Mouse (Mus musculus): ENCODE data around the gene C1qtnf5.
A peak's percentile ranks its signal among the peaks of the same experiment; 100 is the strongest.

The C1qtnf5 gene

DNA sequence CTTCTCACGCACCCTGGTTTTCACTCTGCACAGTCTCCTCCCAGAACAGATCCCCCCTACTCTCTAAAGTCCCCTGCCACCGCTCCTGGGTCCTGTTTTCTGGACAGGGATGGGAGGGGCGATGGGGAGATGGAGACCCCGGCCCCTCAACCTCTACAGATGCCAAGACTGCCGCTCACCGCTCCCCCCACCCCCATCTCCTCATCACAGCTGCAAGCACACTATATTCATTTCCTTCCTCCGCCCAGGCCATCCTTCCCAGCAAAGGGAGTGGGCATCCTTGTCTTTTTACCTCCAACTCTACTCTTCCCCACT is 24.2 kb downstream of the C1qtnf5 start:
- DNase-seq (ENCODE audit: low spot score in 2 of 2), result no peak

DNA sequence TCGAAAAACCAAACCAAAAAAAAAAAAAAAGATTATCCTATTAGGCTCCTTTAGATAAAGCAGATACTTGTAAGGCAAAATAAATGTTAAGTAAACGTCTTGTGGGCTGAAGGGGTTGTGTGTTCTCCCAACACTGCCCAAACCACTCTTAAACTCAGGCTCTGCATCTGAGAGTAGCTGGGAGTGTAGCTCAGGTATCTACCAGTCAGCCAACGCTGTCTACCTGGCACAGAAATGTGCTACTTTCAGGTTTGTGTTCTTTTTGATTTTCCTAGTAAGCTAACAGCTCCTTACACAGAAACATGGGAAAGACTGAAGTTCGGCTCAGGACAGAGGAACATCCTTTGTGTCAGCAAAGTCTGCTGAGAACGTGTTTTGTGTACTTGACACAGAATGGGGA is 25.2 kb downstream of the C1qtnf5 start:
- DNase-seq (ENCODE audit: low spot score in 2 of 2), result no peak

DNA sequence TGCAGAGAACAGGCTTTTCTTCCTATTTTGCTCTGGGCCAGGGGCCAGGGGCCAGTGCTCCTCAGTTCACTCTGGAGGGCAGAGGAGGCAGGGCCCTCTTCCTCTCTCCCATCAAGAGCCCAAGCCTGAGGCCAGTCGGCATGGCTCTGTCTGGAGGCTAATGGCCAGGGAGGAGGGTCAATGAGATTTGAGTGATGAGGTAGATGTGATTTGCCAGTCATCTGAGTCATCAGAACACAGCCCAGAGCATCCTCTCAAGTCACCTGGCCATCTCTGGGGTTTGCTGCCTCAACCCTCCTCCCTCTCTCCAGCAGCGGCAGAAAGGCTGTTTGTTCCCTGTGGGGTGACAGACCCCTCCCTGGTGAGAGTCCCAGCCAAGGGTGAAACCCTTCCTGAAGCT is 26.2 kb downstream of the C1qtnf5 start:
- no peak for DNase-seq (ENCODE audit: low spot score in 2 of 2)

DNA sequence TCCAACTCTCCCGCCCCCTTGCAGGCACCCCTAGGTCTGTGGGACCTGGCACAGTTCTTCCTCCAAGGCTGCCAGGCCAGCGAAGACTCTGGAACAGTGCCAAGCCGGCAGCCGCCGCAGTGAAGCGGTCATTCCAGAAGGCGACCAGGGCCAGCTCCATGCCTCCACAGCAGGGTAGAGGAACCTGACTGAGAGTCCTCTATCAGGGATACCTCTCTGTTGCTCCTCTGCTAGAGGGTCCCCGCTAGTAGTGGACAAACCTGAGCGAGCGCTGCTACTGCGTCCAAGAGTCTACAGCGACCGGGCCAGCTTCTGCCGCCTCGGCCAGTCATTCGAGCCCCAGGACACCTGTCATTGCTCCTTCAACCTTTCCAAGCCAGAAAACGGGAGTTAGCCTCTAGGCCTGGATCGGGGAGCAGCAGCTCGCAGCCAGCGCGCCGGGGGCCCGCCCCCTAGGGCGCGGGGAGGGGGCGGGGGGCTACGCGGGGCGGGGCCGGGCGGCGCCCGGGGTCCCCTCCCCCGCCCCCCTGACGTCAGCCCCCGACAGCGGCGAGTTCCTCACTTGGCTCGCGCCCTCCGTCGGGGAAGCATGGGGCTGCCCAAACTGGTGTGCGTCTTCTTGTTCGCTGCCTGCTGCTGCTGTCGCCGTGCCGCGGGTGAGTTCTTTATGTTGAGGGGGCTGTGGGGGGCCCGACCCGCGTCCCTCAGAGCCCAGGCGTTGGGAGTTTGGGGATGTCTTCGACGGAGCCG is 27.2 kb downstream of the C1qtnf5 start, which contains the start of gene Mcam:
Gene Mcam, plus strand, starts transcription at position 369 of the 750 bp plus-strand sequence.
- peak in 1 of 2 experiments; percentile 53 for DNase-seq (ENCODE audit: low spot score in 2 of 2)

DNA sequence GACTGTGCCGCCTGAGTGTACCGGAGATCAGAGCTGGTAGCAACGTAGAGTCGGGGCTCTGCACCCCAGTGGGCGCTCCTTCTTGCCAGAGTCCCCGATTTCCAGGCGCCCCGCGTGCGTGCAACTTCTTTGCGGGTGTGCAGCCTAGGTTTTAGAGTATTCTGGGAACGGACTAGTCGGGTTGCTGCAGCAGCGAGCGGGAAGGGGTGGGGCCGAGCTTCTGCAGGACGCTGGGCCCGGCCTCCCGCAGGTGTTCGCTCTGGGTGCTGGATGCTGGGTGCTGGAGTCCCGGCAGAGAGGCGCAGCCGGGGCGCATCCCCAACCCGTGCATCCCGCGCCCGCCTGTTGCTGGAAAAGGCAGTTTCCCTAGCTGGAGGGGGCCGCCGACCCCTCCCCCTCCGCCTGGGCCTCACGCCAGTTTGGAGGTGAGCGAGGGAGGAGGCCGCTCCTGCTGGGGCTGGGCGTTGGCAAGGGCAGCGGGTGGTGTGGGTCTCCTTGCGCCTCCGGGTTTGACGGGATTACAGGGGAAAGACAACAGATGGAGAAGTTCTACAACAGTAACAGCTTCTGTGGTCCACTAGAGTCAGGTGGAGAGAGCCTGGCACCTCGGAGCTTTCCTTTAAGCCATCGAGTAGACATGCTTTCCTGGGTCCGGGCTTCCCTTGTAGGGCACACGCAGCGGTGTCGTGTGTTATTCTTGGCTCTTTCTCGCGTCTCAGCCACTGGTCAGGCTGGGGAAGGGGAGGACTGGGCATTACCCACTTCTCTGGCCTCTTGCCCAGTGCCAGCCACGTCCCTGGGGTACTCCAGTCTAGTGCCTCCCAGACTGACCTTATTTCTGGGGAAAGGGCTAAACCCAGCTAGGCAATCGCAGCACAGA is 28.0 kb downstream of the C1qtnf5 start:
- DNase-seq (ENCODE audit: low spot score in 2 of 2), result peak in 1 of 2 experiments; percentile 67

DNA sequence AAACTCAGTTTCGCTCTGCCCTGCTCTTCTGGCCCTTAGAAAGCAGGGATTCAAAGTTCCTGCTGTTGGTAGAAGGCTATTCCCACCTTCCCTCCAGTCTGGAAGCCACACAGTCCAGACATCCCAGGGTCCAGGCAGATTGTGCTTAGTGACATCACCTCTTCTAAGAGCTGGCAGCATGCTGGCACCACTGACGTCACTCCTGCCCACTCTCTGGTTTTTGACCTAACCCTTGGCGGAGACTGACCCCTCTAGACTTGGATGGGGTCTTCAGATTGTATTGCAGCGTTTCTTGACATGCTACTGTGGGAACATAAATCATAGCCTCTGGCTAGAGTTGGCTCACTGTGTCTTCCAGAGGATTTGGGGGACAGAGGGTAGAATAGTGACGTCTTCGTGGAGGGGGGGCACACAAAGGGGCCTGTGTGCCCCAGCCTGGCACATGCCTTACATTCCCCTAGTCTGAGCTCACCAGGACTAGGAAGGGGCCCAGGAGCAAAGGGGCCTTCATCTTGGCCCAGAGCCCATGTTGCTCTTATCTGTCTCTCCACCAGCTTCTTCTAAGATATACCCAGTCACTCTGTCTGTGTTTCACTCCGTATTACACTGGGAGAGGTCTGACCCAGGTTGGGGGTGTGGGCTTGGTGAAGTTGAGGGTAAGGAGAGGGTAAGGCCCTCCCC is 28.8 kb downstream of the C1qtnf5 start:
- no peak for DNase-seq (ENCODE audit: low spot score in 2 of 2)

DNA sequence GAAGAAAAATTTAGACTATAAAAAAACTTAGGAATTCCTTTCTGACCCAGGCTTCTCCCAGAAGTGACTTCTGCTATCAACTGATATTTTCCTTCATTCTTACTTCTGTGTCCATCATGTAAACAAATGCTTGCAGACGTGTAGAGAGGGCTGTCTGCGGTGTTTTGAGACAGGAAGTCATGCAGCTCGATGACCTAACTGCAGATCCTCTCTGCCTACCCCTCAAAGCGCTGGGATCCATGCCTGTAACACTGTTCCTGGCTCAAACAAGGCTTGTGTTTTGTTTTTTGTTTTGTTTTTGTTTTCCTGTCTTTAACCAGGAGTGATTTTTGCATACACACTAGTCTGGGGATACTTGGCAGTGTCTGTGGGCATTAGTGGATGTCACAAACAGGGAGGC is 30.8 kb downstream of the C1qtnf5 start:
- DNase-seq (ENCODE audit: low spot score in 2 of 2), result no peak

DNA sequence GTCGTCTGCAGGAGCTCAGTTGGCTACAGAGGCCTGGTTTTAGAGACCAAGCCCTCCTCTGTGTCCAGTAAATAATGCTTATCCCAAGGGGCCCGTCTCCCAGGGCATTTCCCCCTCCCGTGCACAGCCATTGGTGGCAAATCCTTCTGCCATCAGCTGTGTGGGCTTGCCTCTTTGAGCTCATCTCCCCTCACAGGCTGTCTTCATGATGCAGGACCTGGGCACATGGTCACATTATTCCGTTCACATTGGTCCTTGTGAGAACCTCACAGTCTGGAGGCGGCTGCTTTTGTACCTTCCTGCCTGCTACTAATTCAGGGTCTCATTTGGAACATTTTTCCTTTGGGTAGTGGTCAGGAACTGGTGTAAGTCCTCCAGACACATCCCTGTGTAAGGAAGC is 34.9 kb downstream of the C1qtnf5 start:
- no peak for DNase-seq (ENCODE audit: low spot score in 2 of 2)

DNA sequence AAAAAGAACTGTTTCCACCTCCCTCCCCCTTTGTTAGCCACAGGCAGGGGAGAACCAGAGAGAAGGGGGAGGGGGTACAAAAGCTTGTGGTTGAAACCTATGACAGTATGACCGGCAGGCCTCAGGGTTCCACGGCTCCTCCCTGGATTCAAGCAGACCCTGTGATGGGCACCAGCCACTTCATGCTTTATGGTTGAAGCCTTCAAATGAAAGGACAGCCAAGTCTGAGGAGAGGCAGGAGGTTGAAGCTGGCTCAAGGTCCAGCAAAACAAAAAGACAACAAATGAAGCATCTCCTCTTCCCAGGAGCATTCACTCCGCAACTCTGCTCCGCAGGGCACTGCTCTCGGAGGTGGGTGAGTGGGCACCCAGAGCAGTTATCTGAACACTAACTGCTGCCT is 36.4 kb downstream of the C1qtnf5 start:
- DNase-seq (ENCODE audit: low spot score in 2 of 2), result no peak

DNA sequence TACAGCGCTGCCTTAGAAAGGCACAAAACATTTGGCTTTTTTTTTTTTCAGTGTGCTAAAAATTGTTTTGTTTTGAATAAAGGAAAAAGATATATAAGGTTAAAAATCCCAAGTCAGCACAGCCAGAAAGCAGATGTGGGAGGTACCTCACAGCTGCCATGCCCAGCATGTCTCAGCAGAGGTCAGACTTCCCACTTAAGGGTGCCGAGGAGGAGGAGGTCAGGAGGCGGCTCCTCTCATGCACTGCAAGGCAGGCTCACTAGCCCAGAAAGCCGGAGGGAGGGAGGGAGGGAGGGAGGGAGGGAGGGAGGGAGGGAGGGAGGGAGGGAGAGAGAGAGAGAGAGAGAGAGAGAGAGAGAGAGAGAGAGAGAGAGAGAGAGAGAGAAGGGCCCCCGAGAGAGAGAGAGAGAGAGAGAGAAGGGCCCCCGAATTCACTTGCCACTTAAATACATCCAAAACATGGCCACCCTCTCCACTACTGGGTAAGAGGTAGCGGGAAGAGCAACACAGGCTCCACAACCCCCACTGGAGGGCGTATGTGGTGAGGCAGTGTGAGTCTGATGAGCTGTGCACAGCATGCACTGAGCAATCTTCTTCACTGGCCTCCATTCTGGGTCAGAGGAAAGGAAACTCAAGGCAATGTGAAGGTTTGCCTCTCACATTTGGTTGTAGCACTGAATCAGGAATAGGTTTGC is 37.1 kb downstream of the C1qtnf5 start:
- DNase-seq (ENCODE audit: low spot score in 2 of 2), result no peak

DNA sequence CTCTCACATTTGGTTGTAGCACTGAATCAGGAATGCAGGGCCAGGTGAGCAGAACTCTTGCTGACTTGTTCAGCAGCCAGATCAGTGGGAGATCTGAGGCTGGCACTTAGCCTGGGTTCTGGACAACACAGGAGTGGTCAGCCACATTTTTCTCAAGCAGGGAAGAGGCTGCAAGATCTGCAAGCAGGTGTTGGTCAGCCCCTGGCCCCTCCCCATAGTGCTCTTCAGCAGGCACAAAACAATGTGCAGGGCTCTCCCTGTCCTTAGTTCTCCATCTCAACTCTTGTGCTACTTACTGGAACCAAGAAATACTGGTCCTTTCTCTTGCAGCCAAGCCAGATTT is 37.6 kb downstream of the C1qtnf5 start:
- no peak for DNase-seq (ENCODE audit: low spot score in 2 of 2)

DNA sequence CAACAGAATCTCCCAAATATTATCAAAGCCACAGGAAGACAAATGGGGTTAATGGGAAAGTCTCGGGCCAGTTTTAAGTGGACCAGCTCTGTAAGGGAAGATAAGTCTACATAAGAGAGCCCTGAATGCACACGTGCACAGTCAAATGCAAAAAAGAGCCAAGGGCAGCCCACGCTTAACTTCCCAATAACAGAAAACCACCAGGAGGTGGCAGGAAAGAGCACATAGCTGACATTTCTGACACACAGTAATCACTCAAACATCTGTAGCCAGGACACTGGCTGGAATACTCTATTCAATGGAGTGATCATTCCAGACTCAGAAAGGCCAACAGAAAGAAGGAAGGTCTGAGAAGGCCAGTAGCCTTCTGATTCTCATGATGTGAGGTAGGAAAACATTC is 40.2 kb downstream of the C1qtnf5 start:
- DNase-seq (ENCODE audit: low spot score in 2 of 2), result no peak

All from urinary bladder, postnatal 4 days (tissue).